Mouse (Mus musculus) neural tube, embryonic 12.5 days (tissue): ENCODE measurements around the gene Actr1a. TPM values are rescaled to one million over a fixed set of nuclear protein-coding genes. Genes with fewer than 3 reads are reported as not detected.

ENCODE experiments used
- ATAC-seq: fragments of 200-750 bp; cut with Nextera tagmentation; 2 replicates; pipeline ENCODE4 v1.8.0; 2017; ENCODE audit warnings: low read depth, mild to moderate bottlenecking, moderate TSS enrichment, moderate library complexity; ENCODE audit not compliant: low FRiP score
- H3K27ac ChIP-seq: fragments of 300-500 bp; sonication (generic); 2 replicates; pipeline ENCODE4 v1.5.1; 2016
- H3K27me3 ChIP-seq: fragments of 300-500 bp; sonication (generic); replicated peaks from 2 replicates; pipeline ENCODE4 v1.6.1; 2016; ENCODE audit warnings: mild to moderate bottlenecking
- H3K36me3 ChIP-seq: fragments of 300-500 bp; sonication (generic); 2 replicates; pipeline ENCODE4 v1.6.1; 2016; ENCODE audit warnings: mild to moderate bottlenecking
- H3K4me1 ChIP-seq: fragments of 300-500 bp; sonication (generic); 2 replicates; pipeline ENCODE4 v1.6.1; 2016
- H3K4me2 ChIP-seq: fragments of 300-500 bp; sonication (generic); replicated peaks from 2 replicates; pipeline ENCODE4 v1.6.1; 2016; ENCODE audit warnings: mild to moderate bottlenecking
- H3K4me3 ChIP-seq: fragments of 300-500 bp; sonication (generic); 2 replicates; pipeline ENCODE4 v1.5.1; 2016
- H3K9ac ChIP-seq: fragments of 300-500 bp; sonication (generic); 2 replicates; pipeline ENCODE4 v1.6.1; 2016; ENCODE audit warnings: mild to moderate bottlenecking
- H3K9me3 ChIP-seq: fragments of 300-500 bp; sonication (generic); 2 replicates; pipeline ENCODE4 v1.6.1; 2016; ENCODE audit warnings: mild to moderate bottlenecking
- WGBS: fragments of 180-500 bp; shearing (Covaris S2); methylation state at CpG from one replicate; pipeline ENCODE4 v1.1.7; 2016; 5-methylcytosine and 5-hydroxymethylcytosine counted together
- polyA plus RNA-seq: library from polyadenylated mRNA; unstranded; fragments of >200 nt; fragmentation: Nextera tagmentation; extraction: Ambion mirVana; gene quantifications from 2 replicates; pipeline ENCODE4 v1.2.1, GENCODE M21; 2016

The Actr1a gene
- polyA plus RNA-seq, 1 experiment from 2014 or later: 269 TPM

GRCm38 (mm10) chr19:46347146-46347545 is 48.4 kb downstream of the Actr1a start:
- H3K27ac ChIP-seq: no peak overlapping the region
- H3K36me3 ChIP-seq: no peaks in the 10 kb centered on the region
- H3K9ac ChIP-seq: no peak overlapping the region
- peaks cover 32% of the 10 kb centered on the region for H3K27me3 ChIP-seq
- WGBS: 97% methylated on average over 1 of the region's 1 CpGs
- no peak overlapping the region for H3K4me2 ChIP-seq
- no peak overlapping the region for H3K4me3 ChIP-seq
- peaks cover 12% of the 10 kb centered on the region for H3K4me1 ChIP-seq
- no peak for ATAC-seq
- no peaks in the 10 kb centered on the region for H3K9me3 ChIP-seq

GRCm38 (mm10) chr19:46344710-46345419 is 50.7 kb downstream of the Actr1a start:
- Histone ChIP-seq H3K36me3 (no peaks in the 10 kb centered on the region), H3K27ac (no peak overlapping the region), H3K27me3 (peaks cover 16% of the 10 kb centered on the region), H3K9me3 (no peaks in the 10 kb centered on the region), H3K4me3 (no peak overlapping the region), H3K4me1 (peaks cover 9% of the 10 kb centered on the region), H3K9ac (no peak overlapping the region), H3K4me2 (no peak overlapping the region)
- no peak for ATAC-seq
- WGBS: 20% methylated on average over 7 of the region's 7 CpGs

GRCm38 (mm10) chr19:46339287-46339971 is 56.1 kb downstream of the Actr1a start:
- Histone ChIP-seq H3K27ac (no peak overlapping the region), H3K27me3 (no peaks in the 10 kb centered on the region), H3K9me3 (no peaks in the 10 kb centered on the region), H3K4me3 (no peak overlapping the region), H3K36me3 (no peaks in the 10 kb centered on the region), H3K4me1 (peaks cover 6% of the 10 kb centered on the region), H3K9ac (no peak overlapping the region), H3K4me2 (peak overlapping the region; percentile 40)
- WGBS: 75% methylated on average over 7 of the region's 7 CpGs
- ATAC-seq: peak; percentile 2; the same call in 1 of the 2 replicates

- 56% methylated on average over 6 of the region's 6 CpGs for WGBS
- no peaks in the 10 kb centered on the region for H3K9me3 ChIP-seq
- peak overlapping the region; percentile 40 for H3K4me2 ChIP-seq
- no peak for ATAC-seq
- H3K9ac ChIP-seq: no peak overlapping the region
- peaks cover 6% of the 10 kb centered on the region for H3K4me1 ChIP-seq
- H3K4me3 ChIP-seq: no peak overlapping the region
- no peaks in the 10 kb centered on the region for H3K27me3 ChIP-seq
- H3K27ac ChIP-seq: no peak overlapping the region
- no peaks in the 10 kb centered on the region for H3K36me3 ChIP-seq
Observed at GRCm38 (mm10) chr19:46338942-46339286, 56.6 kb downstream of the Actr1a start.

- Histone ChIP-seq H3K27me3 (no peaks in the 10 kb centered on the region), H3K4me3 (peak within 1 kb of the TSS; percentile 54), H3K9ac (peak within 1 kb of the TSS; percentile 68), H3K9me3 (no peaks in the 10 kb centered on the region), H3K4me1 (peaks cover 6% of the 10 kb centered on the region), H3K27ac (peak within 1 kb of the TSS; percentile 16), H3K36me3 (no peaks in the 10 kb centered on the region), H3K4me2 (peak within 1 kb of the TSS; percentile 65)
- ATAC-seq: peak; percentile 87
- under 1% methylated on average over 31 of the region's 31 CpGs for WGBS
Observed at GRCm38 (mm10) chr19:46338331-46338936, 57.1 kb downstream of the Actr1a start, which contains the start of gene Cuedc2. TSS of gene Cuedc2 (minus strand) at chr19:46338702.

- 34% methylated on average over 15 of the region's 15 CpGs for WGBS
- H3K4me1 ChIP-seq: peaks cover 6% of the 10 kb centered on the region
- peak overlapping the region; percentile 16; the same call in 1 of the 2 replicates for H3K27ac ChIP-seq
- peak; percentile 51 for ATAC-seq
- H3K9ac ChIP-seq: peak overlapping the region; percentile 68
- H3K36me3 ChIP-seq: no peaks in the 10 kb centered on the region
- H3K4me2 ChIP-seq: peak overlapping the region; percentile 65
- no peaks in the 10 kb centered on the region for H3K9me3 ChIP-seq
- peak overlapping the region; percentile 54 for H3K4me3 ChIP-seq
- no peaks in the 10 kb centered on the region for H3K27me3 ChIP-seq
Observed at GRCm38 (mm10) chr19:46337719-46338330, 57.7 kb downstream of the Actr1a start.

GRCm38 (mm10) chr19:46333906-46334305 is 61.6 kb downstream of the Actr1a start:
- 87% methylated on average over 3 of the region's 3 CpGs for WGBS
- no peak overlapping the region for H3K4me3 ChIP-seq
- no peak for ATAC-seq
- H3K9ac ChIP-seq: no peak overlapping the region
- H3K36me3 ChIP-seq: peaks cover 29% of the 10 kb centered on the region
- no peak overlapping the region for H3K27ac ChIP-seq
- no peaks in the 10 kb centered on the region for H3K9me3 ChIP-seq
- peaks cover 22% of the 10 kb centered on the region for H3K4me1 ChIP-seq
- no peak overlapping the region for H3K4me2 ChIP-seq
- H3K27me3 ChIP-seq: no peaks in the 10 kb centered on the region

GRCm38 (mm10) chr19:46332721-46333339 is 62.7 kb downstream of the Actr1a start:
- Histone ChIP-seq H3K27ac (no peak overlapping the region), H3K4me1 (peaks cover 27% of the 10 kb centered on the region), H3K9ac (no peak overlapping the region), H3K27me3 (no peaks in the 10 kb centered on the region), H3K4me3 (no peak overlapping the region), H3K4me2 (no peak overlapping the region; the same call in 1 of the 2 replicates), H3K9me3 (no peaks in the 10 kb centered on the region), H3K36me3 (peaks cover 29% of the 10 kb centered on the region)
- ATAC-seq: no peak
- 45% methylated on average over 7 of the region's 7 CpGs for WGBS

GRCm38 (mm10) chr19:46331936-46332335 is 63.6 kb downstream of the Actr1a start:
- no peak for ATAC-seq
- Histone ChIP-seq H3K27me3 (no peaks in the 10 kb centered on the region), H3K9ac (no peak overlapping the region), H3K4me3 (no peak overlapping the region), H3K4me1 (peaks cover 28% of the 10 kb centered on the region), H3K36me3 (peaks cover 29% of the 10 kb centered on the region), H3K27ac (no peak overlapping the region), H3K9me3 (no peaks in the 10 kb centered on the region), H3K4me2 (0 out of 2 replicates have a peak overlapping the region, but pooled peaks have one; percentile 2)
- 87% methylated on average over 3 of the region's 3 CpGs for WGBS

- Histone ChIP-seq H3K4me2 (no peak overlapping the region), H3K9me3 (no peaks in the 10 kb centered on the region), H3K36me3 (peaks cover 29% of the 10 kb centered on the region), H3K27me3 (peaks cover 2% of the 10 kb centered on the region; the same call in 1 of the 2 replicates), H3K4me1 (peaks cover 30% of the 10 kb centered on the region), H3K4me3 (no peak overlapping the region), H3K9ac (no peak overlapping the region), H3K27ac (no peak overlapping the region)
- WGBS: 90% methylated on average over 14 of the region's 14 CpGs
- no peak for ATAC-seq
Observed at GRCm38 (mm10) chr19:46331326-46331725, 64.2 kb downstream of the Actr1a start.

GRCm38 (mm10) chr19:46330696-46331095 is 64.9 kb downstream of the Actr1a start:
- no peaks in the 10 kb centered on the region for H3K9me3 ChIP-seq
- H3K36me3 ChIP-seq: peaks cover 29% of the 10 kb centered on the region
- ATAC-seq: no peak
- 91% methylated on average over 12 of the region's 12 CpGs for WGBS
- H3K27ac ChIP-seq: no peak overlapping the region
- H3K4me3 ChIP-seq: no peak overlapping the region
- H3K9ac ChIP-seq: no peak overlapping the region
- H3K4me2 ChIP-seq: peak overlapping the region; percentile 100
- H3K27me3 ChIP-seq: peaks cover 8% of the 10 kb centered on the region
- peaks cover 33% of the 10 kb centered on the region for H3K4me1 ChIP-seq
